Mouse (Mus musculus): ENCODE data around the gene Zer1. TPM values are rescaled to one million over a fixed set of nuclear protein-coding genes. Genes with fewer than 3 reads are reported as not detected.
"Not testable (repeated sequence)": the region's sequence is repeated elsewhere in the genome, so short reads cannot be mapped to it uniquely, and the experiment has no call there.

Gene Zer1
- polyA plus RNA-seq, 1 experiment from 2014 or later = 5.6 TPM

- no peak for ATAC-seq (ENCODE audit: extremely low read depth, insufficient number of reproducible peaks, low FRiP score, low TSS enrichment)
- Histone ChIP-seq H3K9ac (peak overlapping the region; percentile 90), H3K36me3 (no peaks in the 10 kb centered on the region), H3K9me3 (no peaks in the 10 kb centered on the region), H3K4me3 (peak overlapping the region; percentile 69), H3K4me1 (peaks cover 36% of the 10 kb centered on the region), H3K27me3 (replicated peaks) (no peaks in the 10 kb centered on the region), H3K27ac (replicated peaks) (peak overlapping the region; percentile 94), H3K4me2 (peak overlapping the region; percentile 80)
- under 1% methylated on average over 40 of the region's 40 CpGs for WGBS
Measured at GRCm38 (mm10) chr2:30062249-30063093, 61.9 kb downstream of the Zer1 start.

GRCm38 (mm10) chr2:30061215-30062166 lies 62.9 kb downstream of the Zer1 start:
- peak overlapping the region; percentile 90 for H3K9ac ChIP-seq
- peaks cover 41% of the 10 kb centered on the region for H3K4me1 ChIP-seq
- H3K4me2 ChIP-seq = peak overlapping the region; percentile 80
- no peaks in the 10 kb centered on the region for H3K9me3 ChIP-seq
- H3K4me3 ChIP-seq = peak overlapping the region; percentile 69
- 7% methylated on average over 37 of the region's 37 CpGs for WGBS
- no peaks in the 10 kb centered on the region for H3K27me3 ChIP-seq (replicated peaks)
- peak overlapping the region; percentile 94 for H3K27ac ChIP-seq (replicated peaks)
- H3K36me3 ChIP-seq = no peaks in the 10 kb centered on the region
- ATAC-seq (ENCODE audit: extremely low read depth, insufficient number of reproducible peaks, low FRiP score, low TSS enrichment) = no peak

- ATAC-seq (ENCODE audit: extremely low read depth, insufficient number of reproducible peaks, low FRiP score, low TSS enrichment) = no peak
- H3K9me3 ChIP-seq = no peaks in the 10 kb centered on the region
- 0 out of 2 replicates have a peak, but pooled peaks cover 5% of the 10 kb centered on the region for H3K27me3 ChIP-seq (replicated peaks)
- H3K4me1 ChIP-seq = peaks cover 18% of the 10 kb centered on the region
- 56% methylated on average over 5 of the region's 5 CpGs for WGBS
- no peak overlapping the region for H3K9ac ChIP-seq
- H3K4me3 ChIP-seq = no peak overlapping the region
- no peak overlapping the region for H3K27ac ChIP-seq (replicated peaks)
- no peaks in the 10 kb centered on the region for H3K36me3 ChIP-seq
- no peak overlapping the region for H3K4me2 ChIP-seq
Measured at GRCm38 (mm10) chr2:30058418-30058817, 66.0 kb downstream of the Zer1 start.

- no peak for ATAC-seq (ENCODE audit: extremely low read depth, insufficient number of reproducible peaks, low FRiP score, low TSS enrichment)
- H3K4me3 ChIP-seq = no peak within 1 kb of the TSS
- H3K36me3 ChIP-seq = no peaks in the 10 kb centered on the region
- H3K4me2 ChIP-seq = no peak within 1 kb of the TSS
- H3K4me1 ChIP-seq = peaks cover 12% of the 10 kb centered on the region
- H3K9me3 ChIP-seq = no peaks in the 10 kb centered on the region
- H3K9ac ChIP-seq = no peak within 1 kb of the TSS
- 46% methylated on average over 11 of the region's 12 CpGs for WGBS
- H3K27me3 ChIP-seq (replicated peaks) = 0 out of 2 replicates have a peak, but pooled peaks cover 7% of the 10 kb centered on the region
- H3K27ac ChIP-seq (replicated peaks) = no peak within 1 kb of the TSS
Measured at GRCm38 (mm10) chr2:30057223-30057904, 67.0 kb downstream of the Zer1 start, which contains the start of gene Set. Gene Set, plus strand, starts transcription at chr2:30057378.

GRCm38 (mm10) chr2:30056736-30057135 lies 67.6 kb downstream of the Zer1 start:
- H3K4me1 ChIP-seq = peaks cover 12% of the 10 kb centered on the region
- H3K27me3 ChIP-seq (replicated peaks) = 0 out of 2 replicates have a peak, but pooled peaks cover 7% of the 10 kb centered on the region
- H3K27ac ChIP-seq (replicated peaks) = no peak overlapping the region
- no peaks in the 10 kb centered on the region for H3K9me3 ChIP-seq
- no peaks in the 10 kb centered on the region for H3K36me3 ChIP-seq
- no peak overlapping the region for H3K4me3 ChIP-seq
- no peak for ATAC-seq (ENCODE audit: extremely low read depth, insufficient number of reproducible peaks, low FRiP score, low TSS enrichment)
- H3K4me2 ChIP-seq = no peak overlapping the region
- 81% methylated on average over 3 of the region's 3 CpGs for WGBS
- H3K9ac ChIP-seq = no peak overlapping the region

- ATAC-seq (ENCODE audit: extremely low read depth, insufficient number of reproducible peaks, low FRiP score, low TSS enrichment); H3K4me1 ChIP-seq; H3K4me2 ChIP-seq; H3K9me3 ChIP-seq; H3K9ac ChIP-seq; H3K27ac ChIP-seq (replicated peaks); H3K4me3 ChIP-seq; H3K27me3 ChIP-seq (replicated peaks); H3K36me3 ChIP-seq: not testable (repeated sequence)
- 90% methylated on average over 3 of the region's 3 CpGs for WGBS
Measured at GRCm38 (mm10) chr2:30055310-30055709, 69.1 kb downstream of the Zer1 start.

- 37% methylated on average over 6 of the region's 6 CpGs for WGBS
- no peak overlapping the region for H3K27ac ChIP-seq (replicated peaks)
- H3K9ac ChIP-seq = no peak overlapping the region
- H3K4me3 ChIP-seq = no peak overlapping the region
- no peaks in the 10 kb centered on the region for H3K9me3 ChIP-seq
- H3K27me3 ChIP-seq (replicated peaks) = peaks cover 7% of the 10 kb centered on the region; the same call in 1 of the 2 replicates
- ATAC-seq (ENCODE audit: extremely low read depth, insufficient number of reproducible peaks, low FRiP score, low TSS enrichment) = no peak
- no peaks in the 10 kb centered on the region for H3K36me3 ChIP-seq
- H3K4me1 ChIP-seq = peaks cover 10% of the 10 kb centered on the region
- no peak overlapping the region for H3K4me2 ChIP-seq
Measured at GRCm38 (mm10) chr2:30051992-30052761, 72.2 kb downstream of the Zer1 start.

GRCm38 (mm10) chr2:30049831-30050230 lies 74.6 kb downstream of the Zer1 start:
- Histone ChIP-seq H3K27me3 (replicated peaks) (peaks cover 7% of the 10 kb centered on the region; the same call in 1 of the 2 replicates), H3K4me2 (no peak overlapping the region), H3K36me3 (peaks cover 10% of the 10 kb centered on the region; the same call in 1 of the 2 replicates), H3K4me3 (no peak overlapping the region), H3K27ac (replicated peaks) (peak overlapping the region; percentile 94; the same call in 1 of the 2 replicates), H3K4me1 (peaks cover 7% of the 10 kb centered on the region), H3K9me3 (no peaks in the 10 kb centered on the region), H3K9ac (no peak overlapping the region)
- 76% methylated on average over 3 of the region's 3 CpGs for WGBS
- ATAC-seq (ENCODE audit: extremely low read depth, insufficient number of reproducible peaks, low FRiP score, low TSS enrichment) = no peak

- Histone ChIP-seq H3K9ac (peak within 1 kb of the TSS; percentile 88), H3K27me3 (replicated peaks) (peaks cover 5% of the 10 kb centered on the region; the same call in 1 of the 2 replicates), H3K36me3 (peaks cover 10% of the 10 kb centered on the region; the same call in 1 of the 2 replicates), H3K4me2 (peak within 1 kb of the TSS; percentile 79), H3K4me3 (peak within 1 kb of the TSS; percentile 76), H3K27ac (replicated peaks) (peak within 1 kb of the TSS; percentile 94), H3K9me3 (no peaks in the 10 kb centered on the region), H3K4me1 (peaks cover 7% of the 10 kb centered on the region)
- WGBS = 1% methylated on average over 54 of the region's 54 CpGs
- peak; percentile 93 for ATAC-seq (ENCODE audit: extremely low read depth, insufficient number of reproducible peaks, low FRiP score, low TSS enrichment)
Measured at GRCm38 (mm10) chr2:30048699-30049388, 75.5 kb downstream of the Zer1 start, which contains the start of gene Wdr34. Gene Wdr34, minus strand, starts transcription at chr2:30048881.
